In the genomic region with DNA sequence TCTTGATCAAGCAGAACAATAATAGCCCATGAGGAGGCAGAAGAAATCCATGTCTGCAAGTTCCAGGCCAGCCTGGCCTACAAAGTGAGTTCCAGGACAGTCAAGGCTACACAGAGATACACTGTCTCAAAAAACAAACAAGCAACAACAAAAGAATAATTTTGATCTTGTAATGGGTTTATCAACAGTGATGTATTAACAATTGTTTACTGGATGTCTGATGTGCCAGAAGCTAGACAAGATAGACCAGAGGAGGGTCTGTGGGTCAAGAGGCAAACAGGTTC, we compare ENCODE assay signal across 17 mouse cellular contexts. TPM values are rescaled to one million over a fixed set of nuclear protein-coding genes. Genes with fewer than 3 reads are reported as not detected.
DNase-seq lines count a peak whose midpoint lies in the region; ATAC-seq and TF ChIP-seq lines count a peak whose summit lies in the region.
"Had no signal": no experiment of that assay in that cellular context is flagged by ENCODE, and none has a peak within 500 bp of the region (broad histone marks: within the 10 kb centered on the region; RNA-seq: fewer than 3 reads in every experiment).

No protein-coding gene starts in this region.

- H3K4me2 ChIP-seq in kidney, embryonic 16.5 days (replicated peaks; ENCODE audit: low read depth, low read length), result no peak overlapping the region
- H3K4me2 ChIP-seq in liver, postnatal 0 days (ENCODE audit: low read depth, low read length), result no peak overlapping the region
- H3K4me2 ChIP-seq in liver, embryonic 11.5 days, result no peak overlapping the region
- no peak overlapping the region for H3K4me2 ChIP-seq in intestine, postnatal 0 days (replicated peaks; ENCODE audit: low read depth)
- H3K4me2 ChIP-seq in stomach, embryonic 16.5 days (ENCODE audit: low read depth, low read length), result no peak overlapping the region
- H3K4me2 ChIP-seq: embryonic facial prominence, embryonic 12.5 days; forebrain, embryonic 15.5 days had no signal

- no peak for TF ChIP-seq EP300 in liver, postnatal 0 days (IDR thresholded peaks at IDR 0.05; ENCODE audit: low read depth)

- no peak for ATAC-seq in kidney, embryonic 16.5 days (ENCODE audit: low FRiP score, low TSS enrichment)
- no peak for ATAC-seq in liver, postnatal 0 days
- ATAC-seq in liver, embryonic 11.5 days (replicated peaks; ENCODE audit: low FRiP score), result no peak
- no peak for ATAC-seq in intestine, postnatal 0 days
- ATAC-seq in stomach, embryonic 16.5 days (ENCODE audit: insufficient read depth, low FRiP score), result no peak
- ATAC-seq: forebrain, embryonic 15.5 days had no signal

- peak overlapping the region; percentile 63; the same call in 1 of the 2 replicates for H3K27ac ChIP-seq in kidney, embryonic 16.5 days (ENCODE audit: low read length)
- H3K27ac ChIP-seq in kidney, adult 2 months (ENCODE audit: insufficient read depth, low read depth, low read length), result no peak overlapping the region
- peak overlapping the region; percentile 74 for H3K27ac ChIP-seq in liver, postnatal 0 days (ENCODE audit: low read depth)
- H3K27ac ChIP-seq in liver, embryonic 11.5 days (ENCODE audit: low read depth, low read length), result no peak overlapping the region
- H3K27ac ChIP-seq in intestine, postnatal 0 days (ENCODE audit: low read depth, low read length), result peak overlapping the region; percentile 17; the same call in 1 of the 2 replicates
- peak overlapping the region; percentile 5; the same call in 1 of the 2 replicates for H3K27ac ChIP-seq in stomach, embryonic 16.5 days (ENCODE audit: low read length)
- H3K27ac ChIP-seq: forebrain, embryonic 15.5 days; heart, embryonic 13.5 days had no signal

- no peak overlapping the region for H3K9ac ChIP-seq in kidney, embryonic 16.5 days (replicated peaks; ENCODE audit: low read length)
- no peak overlapping the region for H3K9ac ChIP-seq in liver, postnatal 0 days (replicated peaks)
- H3K9ac ChIP-seq in liver, embryonic 11.5 days (ENCODE audit: low read depth, low read length), result no peak overlapping the region
- no peak overlapping the region for H3K9ac ChIP-seq in intestine, postnatal 0 days (ENCODE audit: low read depth, low read length)
- H3K9ac ChIP-seq in stomach, embryonic 16.5 days (ENCODE audit: low read length), result no peak overlapping the region
- H3K9ac ChIP-seq: embryonic facial prominence, embryonic 12.5 days; forebrain, embryonic 15.5 days had no signal

- peaks cover 24% of the 10 kb centered on the region; the same call in 1 of the 2 replicates for H3K4me1 ChIP-seq in kidney, embryonic 16.5 days (ENCODE audit: insufficient read depth, low read length)
- H3K4me1 ChIP-seq in kidney, adult 2 months (ENCODE audit: control insufficient read depth, insufficient read depth, low read length), result peaks cover 15% of the 10 kb centered on the region; the same call in 1 of the 2 replicates
- H3K4me1 ChIP-seq in liver, postnatal 0 days (ENCODE audit: insufficient read depth), result peaks cover 6% of the 10 kb centered on the region; the same call in 1 of the 2 replicates
- peaks cover 4% of the 10 kb centered on the region for H3K4me1 ChIP-seq in liver, embryonic 11.5 days (replicated peaks; ENCODE audit: control insufficient read depth, insufficient read depth, low read length)
- H3K4me1 ChIP-seq in intestine, postnatal 0 days (replicated peaks; ENCODE audit: control insufficient read depth, insufficient read depth, low read length), result peaks cover 10% of the 10 kb centered on the region; the same call in 1 of the 2 replicates
- peaks cover 21% of the 10 kb centered on the region; the same call in 1 of the 2 replicates for H3K4me1 ChIP-seq in stomach, embryonic 16.5 days (ENCODE audit: control insufficient read depth, insufficient read depth, low read length)
- H3K4me1 ChIP-seq: forebrain, embryonic 15.5 days; heart, embryonic 13.5 days had no signal

- no peaks in the 10 kb centered on the region for H3K27me3 ChIP-seq in kidney, embryonic 16.5 days (ENCODE audit: insufficient read depth, low read length)
- H3K27me3 ChIP-seq in kidney, adult 2 months (replicated peaks; ENCODE audit: control insufficient read depth, insufficient read depth, low read length), result no peaks in the 10 kb centered on the region
- H3K27me3 ChIP-seq in liver, postnatal 0 days (ENCODE audit: insufficient read depth, low read length), result no peaks in the 10 kb centered on the region
- no peaks in the 10 kb centered on the region for H3K27me3 ChIP-seq in liver, embryonic 11.5 days (replicated peaks; ENCODE audit: control insufficient read depth, insufficient read depth, low read length)
- no peaks in the 10 kb centered on the region for H3K27me3 ChIP-seq in intestine, postnatal 0 days (replicated peaks; ENCODE audit: control insufficient read depth, insufficient read depth, low read length)
- H3K27me3 ChIP-seq in stomach, embryonic 16.5 days (ENCODE audit: control insufficient read depth, insufficient read depth, low read length), result no peaks in the 10 kb centered on the region
- H3K27me3 ChIP-seq: embryonic facial prominence, embryonic 12.5 days; forebrain, embryonic 15.5 days; heart, embryonic 13.5 days had no signal

- H3K9me3 ChIP-seq in kidney, embryonic 16.5 days (ENCODE audit: low read length), result no peaks in the 10 kb centered on the region
- no peaks in the 10 kb centered on the region for H3K9me3 ChIP-seq in liver, postnatal 0 days (ENCODE audit: low read length)
- H3K9me3 ChIP-seq in liver, embryonic 11.5 days (ENCODE audit: control insufficient read depth, low read length), result no peaks in the 10 kb centered on the region
- H3K9me3 ChIP-seq in intestine, postnatal 0 days (ENCODE audit: control insufficient read depth), result no peaks in the 10 kb centered on the region
- no peaks in the 10 kb centered on the region for H3K9me3 ChIP-seq in stomach, embryonic 16.5 days (replicated peaks; ENCODE audit: control insufficient read depth, low read length)
- H3K9me3 ChIP-seq: embryonic facial prominence, embryonic 12.5 days; forebrain, embryonic 15.5 days; heart, embryonic 13.5 days had no signal

- no peak overlapping the region for H3K4me3 ChIP-seq in kidney, embryonic 16.5 days (ENCODE audit: low read length)
- H3K4me3 ChIP-seq in kidney, adult 2 months (ENCODE audit: insufficient read depth, low read depth, low read length), result no peak overlapping the region
- no peak overlapping the region for H3K4me3 ChIP-seq in liver, postnatal 0 days (ENCODE audit: low read depth, low read length)
- H3K4me3 ChIP-seq in liver, embryonic 11.5 days (ENCODE audit: low read depth, low read length), result no peak overlapping the region
- H3K4me3 ChIP-seq in intestine, postnatal 0 days (ENCODE audit: low read depth, low read length), result no peak overlapping the region
- H3K4me3 ChIP-seq in stomach, embryonic 16.5 days (replicated peaks; ENCODE audit: low read length), result no peak overlapping the region
- H3K4me3 ChIP-seq: embryonic facial prominence, embryonic 12.5 days; forebrain, embryonic 15.5 days had no signal

- no peak for TF ChIP-seq CTCF in kidney, adult 2 months (conservative IDR thresholded peaks at IDR 0.05; ENCODE audit: insufficient read depth, insufficient read length, low read depth, low read length)
- no peak for TF ChIP-seq CTCF in liver, postnatal 0 days (IDR thresholded peaks at IDR 0.05; ENCODE audit: low read depth)
- no peak for TF ChIP-seq CTCF in intestine, postnatal 0 days (IDR thresholded peaks at IDR 0.05; ENCODE audit: low read depth)

- DNase-seq in kidney, adult 2 months, result no peak
- DNase-seq in liver, postnatal 0 days, result no peak
- no peak for DNase-seq in liver, embryonic 11.5 days (ENCODE audit: low spot score)
- DNase-seq in cerebellum, adult 9-10 months, result no peak
- DNase-seq: adrenal gland, postnatal 10 days; cerebellum, adult 11 months; cerebellum, adult 8-10 months; cerebellum, postnatal 25 days; gastrocnemius, postnatal 36 days; heart, adult 11 months; heart, postnatal 36 days had no signal

- no peak for TF ChIP-seq POLR2A in kidney, adult 2 months (IDR thresholded peaks at IDR 0.05; ENCODE audit: low read depth, low read length)

- H3K36me3 ChIP-seq in kidney, embryonic 16.5 days (ENCODE audit: insufficient read depth, low read length), result no peaks in the 10 kb centered on the region
- H3K36me3 ChIP-seq in kidney, adult 2 months (ENCODE audit: control insufficient read depth, insufficient read depth, low read length), result no peaks in the 10 kb centered on the region
- H3K36me3 ChIP-seq in liver, postnatal 0 days (replicated peaks; ENCODE audit: insufficient read depth, low read length), result no peaks in the 10 kb centered on the region
- no peaks in the 10 kb centered on the region for H3K36me3 ChIP-seq in liver, embryonic 11.5 days (ENCODE audit: control insufficient read depth, insufficient read depth, low read length)
- H3K36me3 ChIP-seq in intestine, postnatal 0 days (ENCODE audit: control insufficient read depth, insufficient read depth), result peaks cover 4% of the 10 kb centered on the region; the same call in 1 of the 2 replicates
- no peaks in the 10 kb centered on the region for H3K36me3 ChIP-seq in stomach, embryonic 16.5 days (ENCODE audit: control insufficient read depth, insufficient read depth, low read length)
- H3K36me3 ChIP-seq: embryonic facial prominence, embryonic 12.5 days; forebrain, embryonic 15.5 days; heart, embryonic 13.5 days had no signal

RNA-seq across cellular contexts. Expression of gene Cpm, which starts 35.6 kb away (rescaled TPM):
- polyA plus RNA-seq in kidney, embryonic 16.5 days (2015; fragmentation: Nextera tagmentation; extraction: Ambion mirVana), result 31.2 and 33.6 TPM in 2 replicates
- polyA plus RNA-seq in kidney, adult 2 months (2012; rRNA removed), result 36.7 and 37.2 TPM in 2 replicates
- polyA plus RNA-seq in liver, postnatal 0 days (2015; fragmentation: Nextera tagmentation; extraction: Ambion mirVana), result 7.0 and 7.7 TPM in 2 replicates
- polyA plus RNA-seq in liver, embryonic 11.5 days (2014; fragmentation: Nextera tagmentation; extraction: Ambion mirVana), result 55.7 and 55.9 TPM in 2 replicates
- 32.8 and 33.8 TPM in 2 replicates for polyA plus RNA-seq in intestine, postnatal 0 days (2015; fragmentation: Nextera tagmentation; extraction: Ambion mirVana)
- polyA plus RNA-seq in stomach, embryonic 16.5 days (2015; fragmentation: Nextera tagmentation; extraction: Ambion mirVana), result 74.0 and 88.1 TPM in 2 replicates

RNA-seq across cellular contexts. Expression of gene Mdm2, which starts 45.7 kb away (rescaled TPM):
- 46.0 and 50.1 TPM in 2 replicates for polyA plus RNA-seq in kidney, embryonic 16.5 days (2015; fragmentation: Nextera tagmentation; extraction: Ambion mirVana)
- polyA plus RNA-seq in kidney, adult 2 months (2012; rRNA removed), result 21.9 and 22.9 TPM in 2 replicates
- 10.5 and 11.3 TPM in 2 replicates for polyA plus RNA-seq in liver, postnatal 0 days (2015; fragmentation: Nextera tagmentation; extraction: Ambion mirVana)
- polyA plus RNA-seq in liver, embryonic 11.5 days (2014; fragmentation: Nextera tagmentation; extraction: Ambion mirVana), result 56.0 and 56.7 TPM in 2 replicates
- polyA plus RNA-seq in intestine, postnatal 0 days (2015; fragmentation: Nextera tagmentation; extraction: Ambion mirVana), result 16.5 and 19.8 TPM in 2 replicates
- 39.5 and 39.9 TPM in 2 replicates for polyA plus RNA-seq in stomach, embryonic 16.5 days (2015; fragmentation: Nextera tagmentation; extraction: Ambion mirVana)

Comparison
In these comparisons a context has a peak if more than half of its experiments do, and no peak if none do; other contexts are left out.
1. H3K27ac ChIP-seq: peak in kidney, embryonic 16.5 days (single experiment), liver, postnatal 0 days (single experiment), intestine, postnatal 0 days (single experiment) and stomach, embryonic 16.5 days (single experiment); none in kidney, adult 2 months (single experiment) and liver, embryonic 11.5 days (single experiment).